Mouse (Mus musculus): ENCODE results near the gene Vtn. TPM values are rescaled to one million over a fixed set of nuclear protein-coding genes. Genes with fewer than 3 reads are reported as not detected.

Vtn gene
- polyA plus RNA-seq, 1 experiment = not detected

GRCm38 (mm10) chr11:78495904-78496303 lies 3.0 kb upstream of the Vtn start:
- H3K4me3 ChIP-seq (ENCODE audit: insufficient read depth, low read length) = no peak overlapping the region
- TF ChIP-seq CTCF (IDR thresholded peaks at IDR 0.05; ENCODE audit: borderline replicate concordance, insufficient read depth, low read length) = no peak
- TF ChIP-seq POLR2A (IDR thresholded peaks at IDR 0.05; ENCODE audit: low read depth, low read length) = no peak
- no peak overlapping the region for H3K27ac ChIP-seq (ENCODE audit: insufficient read depth, low read length)
- H3K4me1 ChIP-seq (ENCODE audit: control insufficient read depth, insufficient read depth, low read length) = no peaks in the 10 kb centered on the region

- H3K27ac ChIP-seq (ENCODE audit: insufficient read depth, low read length) = no peak overlapping the region
- peak overlapping the region; percentile 43 for H3K4me3 ChIP-seq (ENCODE audit: insufficient read depth, low read length)
- no peaks in the 10 kb centered on the region for H3K4me1 ChIP-seq (ENCODE audit: control insufficient read depth, insufficient read depth, low read length)
- no peak for TF ChIP-seq CTCF (IDR thresholded peaks at IDR 0.05; ENCODE audit: borderline replicate concordance, insufficient read depth, low read length)
- TF ChIP-seq POLR2A (IDR thresholded peaks at IDR 0.05; ENCODE audit: low read depth, low read length) = no peak
Observed at GRCm38 (mm10) chr11:78497071-78497541, 1.8 kb upstream of the Vtn start.

GRCm38 (mm10) chr11:78497544-78498522 lies 1.1 kb upstream of the Vtn start, which contains the start of gene Sarm1:
Gene Sarm1 (minus strand): TSS chr11:78497754.
- Histone ChIP-seq H3K27ac (ENCODE audit: insufficient read depth, low read length) (no peak within 1 kb of the TSS), H3K4me1 (ENCODE audit: control insufficient read depth, insufficient read depth, low read length) (no peaks in the 10 kb centered on the region), H3K4me3 (ENCODE audit: insufficient read depth, low read length) (peak within 1 kb of the TSS; percentile 51)
- TF ChIP-seq POLR2A (IDR thresholded peaks at IDR 0.05; ENCODE audit: low read depth, low read length) (peak; percentile 67; the same call in 1 of the 2 replicates), CTCF (IDR thresholded peaks at IDR 0.05; ENCODE audit: borderline replicate concordance, insufficient read depth, low read length) (no peak)

GRCm38 (mm10) chr11:78499543-78499942 lies 652 bp downstream of the Vtn start:
- no peaks in the 10 kb centered on the region for H3K4me1 ChIP-seq (ENCODE audit: control insufficient read depth, insufficient read depth, low read length)
- TF ChIP-seq POLR2A (IDR thresholded peaks at IDR 0.05; ENCODE audit: low read depth, low read length) (no peak), CTCF (IDR thresholded peaks at IDR 0.05; ENCODE audit: borderline replicate concordance, insufficient read depth, low read length) (no peak)
- no peak overlapping the region for H3K4me3 ChIP-seq (ENCODE audit: insufficient read depth, low read length)

GRCm38 (mm10) chr11:78500623-78501202 lies 1.8 kb downstream of the Vtn start:
- Histone ChIP-seq H3K27ac (ENCODE audit: insufficient read depth, low read length) (no peak overlapping the region), H3K4me1 (ENCODE audit: control insufficient read depth, insufficient read depth, low read length) (no peaks in the 10 kb centered on the region), H3K4me3 (ENCODE audit: insufficient read depth, low read length) (no peak overlapping the region)
- TF ChIP-seq POLR2A (IDR thresholded peaks at IDR 0.05; ENCODE audit: low read depth, low read length) (no peak), CTCF (IDR thresholded peaks at IDR 0.05; ENCODE audit: borderline replicate concordance, insufficient read depth, low read length) (no peak)

More at GRCm38 (mm10) chr11:78499543-78499942, 652 bp downstream of the Vtn start:
- H3K27ac ChIP-seq (ENCODE audit: insufficient read depth, low read length) = no peak overlapping the region

- TF ChIP-seq POLR2A (IDR thresholded peaks at IDR 0.05; ENCODE audit: low read depth, low read length) (no peak), CTCF (IDR thresholded peaks at IDR 0.05; ENCODE audit: borderline replicate concordance, insufficient read depth, low read length) (no peak)
- H3K4me3 ChIP-seq (ENCODE audit: insufficient read depth, low read length) = no peak overlapping the region
- H3K4me1 ChIP-seq (ENCODE audit: control insufficient read depth, insufficient read depth, low read length) = no peaks in the 10 kb centered on the region
- no peak overlapping the region for H3K27ac ChIP-seq (ENCODE audit: insufficient read depth, low read length)
Observed at GRCm38 (mm10) chr11:78501529-78501928, 2.6 kb downstream of the Vtn start.

- TF ChIP-seq POLR2A (IDR thresholded peaks at IDR 0.05; ENCODE audit: low read depth, low read length) = no peak
- TF ChIP-seq CTCF (IDR thresholded peaks at IDR 0.05; ENCODE audit: borderline replicate concordance, insufficient read depth, low read length) = no peak
- no peak within 1 kb of the TSS for H3K27ac ChIP-seq (ENCODE audit: insufficient read depth, low read length)
- no peaks in the 10 kb centered on the region for H3K4me1 ChIP-seq (ENCODE audit: control insufficient read depth, insufficient read depth, low read length)
- no peak within 1 kb of the TSS for H3K4me3 ChIP-seq (ENCODE audit: insufficient read depth, low read length)
Observed at GRCm38 (mm10) chr11:78502909-78503650, 4.2 kb downstream of the Vtn start, which contains the start of gene Sebox. Gene Sebox (plus strand): TSS chr11:78503447.

GRCm38 (mm10) chr11:78505430-78505829 lies 6.5 kb downstream of the Vtn start:
- no peak overlapping the region for H3K4me3 ChIP-seq (ENCODE audit: insufficient read depth, low read length)
- no peaks in the 10 kb centered on the region for H3K4me1 ChIP-seq (ENCODE audit: control insufficient read depth, insufficient read depth, low read length)
- TF ChIP-seq POLR2A (IDR thresholded peaks at IDR 0.05; ENCODE audit: low read depth, low read length) (no peak), CTCF (IDR thresholded peaks at IDR 0.05; ENCODE audit: borderline replicate concordance, insufficient read depth, low read length) (no peak)
- H3K27ac ChIP-seq (ENCODE audit: insufficient read depth, low read length) = no peak overlapping the region

GRCm38 (mm10) chr11:78509148-78509547 lies 10.3 kb downstream of the Vtn start:
- TF ChIP-seq POLR2A (IDR thresholded peaks at IDR 0.05; ENCODE audit: low read depth, low read length) (no peak), CTCF (IDR thresholded peaks at IDR 0.05; ENCODE audit: borderline replicate concordance, insufficient read depth, low read length) (peak; percentile 20; the same call in 1 of the 2 replicates)
- Histone ChIP-seq H3K4me1 (ENCODE audit: control insufficient read depth, insufficient read depth, low read length) (peaks cover 5% of the 10 kb centered on the region), H3K4me3 (ENCODE audit: insufficient read depth, low read length) (no peak overlapping the region), H3K27ac (ENCODE audit: insufficient read depth, low read length) (no peak overlapping the region)
